Comparison of ENCODE assay signal across 8 mouse cellular contexts in the genomic region with DNA sequence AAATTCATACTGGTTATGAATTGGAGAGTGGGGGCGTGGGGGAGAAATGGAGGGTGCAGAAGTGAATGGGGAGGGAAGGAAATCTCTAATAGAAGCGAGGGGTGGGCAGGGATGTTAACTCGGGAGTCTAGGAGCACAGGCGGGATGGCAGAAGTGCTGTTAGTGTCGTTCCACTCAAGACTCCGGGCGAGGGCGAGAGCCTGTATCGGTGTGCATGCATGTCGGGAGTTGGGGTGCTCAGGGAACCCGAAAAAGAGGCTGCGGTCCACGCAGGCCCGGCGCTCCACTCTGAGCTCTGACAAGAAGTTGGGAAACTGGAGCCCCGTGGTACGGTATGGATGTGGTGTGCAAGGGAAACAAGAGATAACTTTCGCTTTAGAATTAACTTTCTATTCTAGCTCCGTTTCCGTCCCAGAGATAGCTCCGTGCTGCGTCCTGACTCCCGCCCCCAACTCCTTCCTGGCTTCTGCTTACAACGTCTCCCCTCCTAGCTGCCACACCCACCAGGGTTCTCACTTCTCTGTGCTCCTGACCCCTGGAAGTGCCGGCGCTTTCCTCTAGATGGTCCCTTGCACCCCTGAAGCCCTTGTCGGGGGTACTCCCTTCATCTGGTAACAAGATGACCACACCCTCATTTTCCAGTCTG. TPM values are rescaled to one million over a fixed set of nuclear protein-coding genes. Genes with fewer than 3 reads are reported as not detected.
A peak's percentile ranks its signal among the peaks of the same experiment; 100 is the strongest.
DNase-seq lines count a peak whose midpoint lies in the region; ATAC-seq and TF ChIP-seq lines count a peak whose summit lies in the region.

No protein-coding gene starts in this region.

- intact Hi-C loops in left cerebral cortex, postnatal 4 days (cut with DNase I) = no loop called here
- intact Hi-C loops in gastrocnemius, postnatal 36 days (cut with DNase I) = no loop called here

- TF ChIP-seq EP300 in heart, postnatal 0 days (IDR thresholded peaks at IDR 0.05; ENCODE audit: low read depth) = no peak

- peaks cover 98% of the 10 kb centered on the region for H3K27me3 ChIP-seq in heart, embryonic 13.5 days (replicated peaks)
- H3K27me3 ChIP-seq in heart, postnatal 0 days (ENCODE audit: control insufficient read depth, insufficient read depth, low read length) = peaks cover 83% of the 10 kb centered on the region

- H3K4me3 ChIP-seq in heart, embryonic 13.5 days = peak overlapping the region; percentile 54
- H3K4me3 ChIP-seq in heart, postnatal 0 days (ENCODE audit: low read depth, low read length) = peak overlapping the region; percentile 50

- no peak for ATAC-seq in heart, embryonic 13.5 days (ENCODE audit: extremely low read depth, insufficient number of reproducible peaks, low FRiP score, low TSS enrichment)
- ATAC-seq in heart, postnatal 0 days (ENCODE audit: insufficient read depth, low read depth) = no peak
- ATAC-seq in megakaryocyte, adult 5-6 weeks (ENCODE audit: poor library complexity, severe bottlenecking) = 0 out of 2 replicates have a peak, but pooled peaks have one; percentile 7

- peaks cover 5% of the 10 kb centered on the region for H3K9me3 ChIP-seq in heart, embryonic 13.5 days
- H3K9me3 ChIP-seq in heart, postnatal 0 days (replicated peaks; ENCODE audit: control insufficient read depth, low read length) = peaks cover 4% of the 10 kb centered on the region; the same call in 1 of the 2 replicates

- DNase-seq in heart, adult 9 months (ENCODE audit: low spot score in 2 of 2) = no peak
- peak; percentile 45 for DNase-seq in R1 (ENCODE audit: low read depth, low spot score)
- no peak for DNase-seq in heart, postnatal 0 days (ENCODE audit: low spot score)
- no peak for DNase-seq in urinary bladder, postnatal 36 days (ENCODE audit: low spot score in 2 of 2)
- DNase-seq in left cerebral cortex, postnatal 4 days = no peak
- DNase-seq in gastrocnemius, postnatal 36 days = no peak

- under 1% methylated on average over 27 of the region's 27 CpGs for WGBS in heart, embryonic 13.5 days
- under 1% methylated on average over 27 of the region's 27 CpGs for WGBS in heart, postnatal 0 days

- no peak for TF ChIP-seq CTCF in heart, postnatal 0 days (IDR thresholded peaks at IDR 0.05; ENCODE audit: low read depth)

- peak overlapping the region; percentile 64 for H3K9ac ChIP-seq in heart, embryonic 13.5 days
- H3K9ac ChIP-seq in heart, postnatal 0 days (replicated peaks; ENCODE audit: low read depth, low read length) = no peak overlapping the region; the same call in 1 of the 2 replicates

- H3K36me3 ChIP-seq in heart, embryonic 13.5 days = no peaks in the 10 kb centered on the region
- H3K36me3 ChIP-seq in heart, postnatal 0 days (replicated peaks; ENCODE audit: control insufficient read depth, insufficient read depth, low read length) = no peaks in the 10 kb centered on the region

- no peak overlapping the region for H3K27ac ChIP-seq in heart, embryonic 13.5 days (replicated peaks)
- no peak overlapping the region for H3K27ac ChIP-seq in heart, postnatal 0 days (ENCODE audit: low read depth)

- H3K4me1 ChIP-seq in heart, embryonic 13.5 days = peaks cover 29% of the 10 kb centered on the region
- H3K4me1 ChIP-seq in heart, postnatal 0 days (ENCODE audit: control insufficient read depth, insufficient read depth) = 0 out of 2 replicates have a peak, but pooled peaks cover 9% of the 10 kb centered on the region

- H3K4me2 ChIP-seq in heart, embryonic 13.5 days = peak overlapping the region; percentile 78
- H3K4me2 ChIP-seq in heart, postnatal 0 days (ENCODE audit: low read depth, low read length) = peak overlapping the region; percentile 74

RNA-seq across cellular contexts. Expression of a gene that starts 7.8 kb away (rescaled TPM):
- not detected in 2 replicates for polyA plus RNA-seq in heart, embryonic 13.5 days (2015; fragmentation: Nextera tagmentation; extraction: Ambion mirVana)
- total RNA-seq in heart, postnatal 0 days (2014; rRNA removed; ENCODE audit: low replicate concordance) = 0.04 TPM in 1 of 2 replicates, not detected in the other
- 0.11 and 0.19 TPM in 2 replicates for polyA plus RNA-seq in heart, postnatal 0 days (2015; fragmentation: Nextera tagmentation; extraction: Ambion mirVana)
- total RNA-seq in megakaryocyte, adult 5-6 weeks (2015) = not detected in 2 replicates
- not detected in 2 replicates for total RNA-seq in megakaryocyte, adult 5-6 weeks (2017)
- 10 to 100 TPM; 15.8 to 20.7 TPM for total RNA-seq in left cerebral cortex, postnatal 4 days (2021)
- under 1 TPM; 0.10 to 0.20 TPM for total RNA-seq in gastrocnemius, postnatal 36 days (2021)

RNA-seq across cellular contexts. Expression of a gene that starts 16.9 kb away (rescaled TPM):
- 21.5 and 22.0 TPM in 2 replicates for polyA plus RNA-seq in heart, embryonic 13.5 days (2015; fragmentation: Nextera tagmentation; extraction: Ambion mirVana)
- 49.7 and 66.9 TPM in 2 replicates for total RNA-seq in heart, postnatal 0 days (2014; rRNA removed; ENCODE audit: low replicate concordance)
- 15.5 and 16.5 TPM in 2 replicates for polyA plus RNA-seq in heart, postnatal 0 days (2015; fragmentation: Nextera tagmentation; extraction: Ambion mirVana)
- 7.0 and 7.1 TPM in 2 replicates for total RNA-seq in megakaryocyte, adult 5-6 weeks (2015)
- 11.3 and 11.7 TPM in 2 replicates for total RNA-seq in megakaryocyte, adult 5-6 weeks (2017)
- 10 to 100 TPM; 45.6 to 45.8 TPM for total RNA-seq in left cerebral cortex, postnatal 4 days (2021)
- 10 to 100 TPM; 17.8 to 19.1 TPM for total RNA-seq in gastrocnemius, postnatal 36 days (2021)

Comparison
In these comparisons a context has a peak if more than half of its experiments do, and no peak if none do; other contexts are left out.
1. RNA of a gene that starts 7.8 kb away (total RNA-seq): 15.8 to 20.7 TPM in left cerebral cortex, postnatal 4 days; 0.10 to 0.20 TPM in gastrocnemius, postnatal 36 days, 0.04 TPM in heart, postnatal 0 days and not detected in megakaryocyte, adult 5-6 weeks; every median in the first group is over 10 times any median in the second.